Mouse (Mus musculus): ENCODE results near the gene Arpp21. TPM values are rescaled to one million over a fixed set of nuclear protein-coding genes. Genes with fewer than 3 reads are reported as not detected.

The Arpp21 gene
- polyA plus RNA-seq, 1 experiment from 2014 or later = 61.8 TPM

DNA sequence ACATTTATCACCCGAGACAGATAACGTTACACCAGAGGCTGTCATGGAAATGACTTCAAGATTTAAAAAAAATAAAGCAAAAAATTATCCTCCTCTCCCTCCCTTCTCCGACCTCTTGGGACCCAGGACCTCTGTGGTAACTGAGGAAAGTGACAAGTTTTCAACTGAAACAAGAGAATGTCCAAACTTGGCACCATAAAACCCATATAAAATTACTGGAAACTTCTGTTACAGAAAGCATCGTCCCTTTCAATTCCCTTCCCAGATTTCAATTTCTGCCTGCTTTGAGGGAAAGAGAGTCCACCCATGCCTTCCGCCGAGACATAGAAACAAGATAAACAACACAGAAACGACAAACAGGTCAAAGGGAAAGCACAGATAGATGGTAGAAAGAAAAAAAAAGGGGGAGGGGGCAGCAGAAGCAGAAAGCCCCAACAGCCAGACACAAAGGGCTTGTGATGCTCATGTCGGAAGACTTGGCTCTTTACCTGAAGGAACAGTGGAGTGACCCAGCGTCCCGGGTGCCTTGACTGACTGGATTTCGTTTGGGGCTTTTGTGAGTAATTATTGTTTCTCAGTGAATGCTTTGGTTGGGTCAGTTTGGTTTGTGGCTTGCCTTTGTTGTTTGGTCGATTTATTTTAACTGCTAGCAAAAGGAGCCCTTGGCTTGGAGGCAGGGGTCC, 1.8 kb downstream of the Arpp21 start:
- no peaks in the 10 kb centered on the region for H3K9me3 ChIP-seq (ENCODE audit: control insufficient read depth, low read length)
- WGBS = 13% methylated on average over 12 of the region's 12 CpGs
- no peaks in the 10 kb centered on the region for H3K4me1 ChIP-seq (ENCODE audit: control insufficient read depth, insufficient read depth, low read depth, low read length)
- H3K9ac ChIP-seq (ENCODE audit: low read depth, low read length) = peak overlapping the region; percentile 90
- peak overlapping the region; percentile 69 for H3K4me3 ChIP-seq (ENCODE audit: low read length)
- H3K27ac ChIP-seq (ENCODE audit: low read depth, low read length) = peak overlapping the region; percentile 96
- no peak for ATAC-seq
- no peaks in the 10 kb centered on the region for H3K27me3 ChIP-seq (replicated peaks; ENCODE audit: control insufficient read depth, insufficient read depth, low read length)
- no peaks in the 10 kb centered on the region for H3K36me3 ChIP-seq (ENCODE audit: control insufficient read depth, insufficient read depth, low read length)
- peak overlapping the region; percentile 83 for H3K4me2 ChIP-seq (ENCODE audit: low read length)

DNA sequence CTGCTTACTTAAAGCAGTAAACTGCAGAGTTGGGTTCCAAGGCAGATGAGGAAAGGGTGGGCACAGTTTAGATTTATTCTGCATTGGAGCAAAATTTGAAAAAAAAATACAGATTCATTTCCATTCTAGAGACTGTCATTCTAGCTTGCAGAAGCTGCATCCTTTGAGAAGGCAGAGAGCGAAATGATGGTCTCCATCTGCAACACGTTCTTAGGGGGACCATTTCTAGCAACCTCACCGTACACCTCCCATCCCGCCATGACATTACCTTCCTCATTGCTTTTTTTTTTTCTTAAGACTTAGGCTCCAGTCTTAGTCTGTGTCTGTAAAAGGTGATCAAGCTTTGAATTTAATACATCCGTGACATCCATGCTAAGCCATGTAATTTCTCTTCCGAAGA, 2.4 kb downstream of the Arpp21 start:
- H3K9me3 ChIP-seq (ENCODE audit: control insufficient read depth, low read length) = no peaks in the 10 kb centered on the region
- H3K9ac ChIP-seq (ENCODE audit: low read depth, low read length) = peak overlapping the region; percentile 90
- H3K4me2 ChIP-seq (ENCODE audit: low read length) = peak overlapping the region; percentile 83
- peak overlapping the region; percentile 69 for H3K4me3 ChIP-seq (ENCODE audit: low read length)
- H3K36me3 ChIP-seq (ENCODE audit: control insufficient read depth, insufficient read depth, low read length) = no peaks in the 10 kb centered on the region
- no peak for ATAC-seq
- no peaks in the 10 kb centered on the region for H3K27me3 ChIP-seq (replicated peaks; ENCODE audit: control insufficient read depth, insufficient read depth, low read length)
- no peaks in the 10 kb centered on the region for H3K4me1 ChIP-seq (ENCODE audit: control insufficient read depth, insufficient read depth, low read depth, low read length)
- peak overlapping the region; percentile 96 for H3K27ac ChIP-seq (ENCODE audit: low read depth, low read length)
- 40% methylated on average over 6 of the region's 6 CpGs for WGBS

DNA sequence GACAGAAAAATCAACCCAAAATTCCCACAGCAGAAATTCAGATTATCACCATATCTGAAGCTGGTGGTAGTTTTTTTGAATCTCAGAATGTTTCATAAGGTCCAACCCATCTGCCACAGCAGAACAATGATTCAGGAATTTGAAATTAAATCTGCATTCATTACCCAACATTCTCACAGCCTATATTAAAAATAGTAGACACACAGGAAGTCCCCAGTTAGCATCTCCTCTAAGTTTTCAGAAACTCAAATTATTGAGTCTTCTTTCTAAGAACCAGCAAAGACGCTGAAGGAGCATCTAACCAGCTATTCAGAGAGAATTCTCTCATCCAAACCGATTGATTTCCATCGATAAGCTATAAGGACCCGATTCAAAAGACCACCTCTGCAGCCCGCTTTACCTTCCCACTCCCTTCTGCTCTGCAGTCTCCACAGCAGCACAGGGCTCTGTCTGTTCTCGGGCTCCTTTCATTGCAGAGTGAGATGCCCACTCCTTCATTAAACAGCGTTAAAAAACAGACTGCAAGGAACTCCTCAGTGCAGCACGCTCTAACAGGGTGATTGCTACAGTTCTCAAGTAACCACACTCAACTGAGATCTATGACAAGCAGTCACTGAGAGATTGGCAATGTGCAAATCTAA, 3.7 kb downstream of the Arpp21 start:
- peak overlapping the region; percentile 83 for H3K4me2 ChIP-seq (ENCODE audit: low read length)
- ATAC-seq = no peak
- H3K36me3 ChIP-seq (ENCODE audit: control insufficient read depth, insufficient read depth, low read length) = no peaks in the 10 kb centered on the region
- H3K9ac ChIP-seq (ENCODE audit: low read depth, low read length) = peak overlapping the region; percentile 57
- no peaks in the 10 kb centered on the region for H3K4me1 ChIP-seq (ENCODE audit: control insufficient read depth, insufficient read depth, low read depth, low read length)
- peak overlapping the region; percentile 96 for H3K27ac ChIP-seq (ENCODE audit: low read depth, low read length)
- peak overlapping the region; percentile 69 for H3K4me3 ChIP-seq (ENCODE audit: low read length)
- 52% methylated on average over 8 of the region's 8 CpGs for WGBS
- H3K9me3 ChIP-seq (ENCODE audit: control insufficient read depth, low read length) = no peaks in the 10 kb centered on the region
- no peaks in the 10 kb centered on the region for H3K27me3 ChIP-seq (replicated peaks; ENCODE audit: control insufficient read depth, insufficient read depth, low read length)

DNA sequence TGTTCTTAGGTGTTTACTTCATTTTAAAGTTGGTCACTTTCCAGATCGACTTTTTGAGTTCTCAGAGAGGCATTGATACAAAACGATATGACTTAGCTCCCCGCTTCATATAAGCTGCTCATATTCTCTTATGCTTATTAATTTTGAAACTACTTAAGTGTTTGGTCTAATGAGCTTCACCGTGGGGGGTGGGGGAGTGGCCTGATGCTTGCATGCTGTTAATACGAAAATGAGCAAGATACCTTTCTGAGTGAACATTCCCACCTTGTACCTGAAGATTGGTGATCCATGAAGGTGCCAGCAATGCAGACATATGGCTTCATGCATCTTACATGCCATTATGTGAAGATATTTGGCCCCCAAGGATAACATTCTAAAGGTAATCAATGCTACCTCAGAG, 4.4 kb downstream of the Arpp21 start:
- WGBS = 64% methylated on average over 5 of the region's 5 CpGs
- Histone ChIP-seq H3K27ac (ENCODE audit: low read depth, low read length) (no peak overlapping the region), H3K9ac (ENCODE audit: low read depth, low read length) (no peak overlapping the region), H3K4me2 (ENCODE audit: low read length) (peak overlapping the region; percentile 83), H3K4me3 (ENCODE audit: low read length) (peak overlapping the region; percentile 69), H3K9me3 (ENCODE audit: control insufficient read depth, low read length) (no peaks in the 10 kb centered on the region), H3K4me1 (ENCODE audit: control insufficient read depth, insufficient read depth, low read depth, low read length) (no peaks in the 10 kb centered on the region), H3K36me3 (ENCODE audit: control insufficient read depth, insufficient read depth, low read length) (no peaks in the 10 kb centered on the region), H3K27me3 (replicated peaks; ENCODE audit: control insufficient read depth, insufficient read depth, low read length) (no peaks in the 10 kb centered on the region)
- ATAC-seq = no peak

DNA sequence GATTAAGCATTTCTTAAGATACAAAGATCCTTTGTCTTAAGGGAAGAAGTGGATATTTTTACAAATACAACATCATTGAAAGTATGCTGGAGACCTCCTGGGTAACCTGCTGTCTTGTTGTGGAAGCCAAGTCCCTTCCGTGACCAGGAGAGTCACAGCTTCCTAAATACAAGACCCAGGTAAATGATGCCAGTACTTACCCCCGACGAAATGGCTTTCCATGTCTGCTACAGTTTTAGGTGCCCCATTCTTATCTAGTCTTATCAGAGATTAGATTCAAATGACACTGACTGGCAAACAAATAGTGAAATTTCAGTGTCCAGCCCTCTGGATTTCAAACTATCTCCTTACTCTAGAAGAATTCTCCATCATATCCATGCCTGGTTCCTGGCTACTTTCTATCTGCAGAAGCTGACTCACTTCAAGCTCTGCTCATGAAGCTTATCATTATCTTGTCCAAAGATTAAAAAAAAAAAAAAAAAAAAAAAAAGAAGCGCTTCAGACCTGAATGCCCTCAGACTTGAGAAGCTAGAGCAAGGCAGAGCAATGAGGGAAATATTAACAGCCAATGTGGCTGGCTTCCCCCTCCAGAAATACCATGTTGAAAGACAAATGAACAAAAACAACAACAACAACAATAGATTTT, 4.9 kb downstream of the Arpp21 start:
- no peaks in the 10 kb centered on the region for H3K4me1 ChIP-seq (ENCODE audit: control insufficient read depth, insufficient read depth, low read depth, low read length)
- peak overlapping the region; percentile 69 for H3K4me3 ChIP-seq (ENCODE audit: low read length)
- no peaks in the 10 kb centered on the region for H3K9me3 ChIP-seq (ENCODE audit: control insufficient read depth, low read length)
- WGBS = 80% methylated on average over 4 of the region's 4 CpGs
- peak overlapping the region; percentile 83 for H3K4me2 ChIP-seq (ENCODE audit: low read length)
- no peaks in the 10 kb centered on the region for H3K27me3 ChIP-seq (replicated peaks; ENCODE audit: control insufficient read depth, insufficient read depth, low read length)
- H3K9ac ChIP-seq (ENCODE audit: low read depth, low read length) = peak overlapping the region; percentile 38
- ATAC-seq = no peak
- H3K27ac ChIP-seq (ENCODE audit: low read depth, low read length) = no peak overlapping the region
- H3K36me3 ChIP-seq (ENCODE audit: control insufficient read depth, insufficient read depth, low read length) = no peaks in the 10 kb centered on the region

DNA sequence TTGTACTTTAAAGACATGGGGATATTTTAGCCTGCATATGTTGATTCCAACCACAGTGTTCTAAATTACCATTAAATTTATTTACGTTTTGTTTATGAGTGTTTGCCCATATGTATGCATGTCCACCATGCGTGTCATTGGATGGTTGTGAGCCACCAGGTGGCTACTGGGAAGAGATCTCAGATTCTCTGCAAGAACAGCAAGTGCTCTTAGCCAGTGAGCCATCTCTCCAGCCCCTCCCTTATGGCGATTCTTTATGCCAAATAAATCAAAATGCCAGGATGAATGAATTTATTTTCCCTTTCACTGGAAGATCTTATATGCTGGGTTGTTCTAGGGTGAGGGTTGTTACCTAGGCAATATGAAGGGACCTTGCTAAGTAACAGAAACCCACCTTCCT, 7.3 kb downstream of the Arpp21 start:
- H3K27me3 ChIP-seq (replicated peaks; ENCODE audit: control insufficient read depth, insufficient read depth, low read length) = no peaks in the 10 kb centered on the region
- H3K9me3 ChIP-seq (ENCODE audit: control insufficient read depth, low read length) = no peaks in the 10 kb centered on the region
- no peaks in the 10 kb centered on the region for H3K4me1 ChIP-seq (ENCODE audit: control insufficient read depth, insufficient read depth, low read depth, low read length)
- H3K27ac ChIP-seq (ENCODE audit: low read depth, low read length) = no peak overlapping the region
- no peak for ATAC-seq
- no peaks in the 10 kb centered on the region for H3K36me3 ChIP-seq (ENCODE audit: control insufficient read depth, insufficient read depth, low read length)
- peak overlapping the region; percentile 37 for H3K4me2 ChIP-seq (ENCODE audit: low read length)
- peak overlapping the region; percentile 11; the same call in 1 of the 2 replicates for H3K4me3 ChIP-seq (ENCODE audit: low read length)
- WGBS = 71% methylated on average over 3 of the region's 3 CpGs
- no peak overlapping the region for H3K9ac ChIP-seq (ENCODE audit: low read depth, low read length)

DNA sequence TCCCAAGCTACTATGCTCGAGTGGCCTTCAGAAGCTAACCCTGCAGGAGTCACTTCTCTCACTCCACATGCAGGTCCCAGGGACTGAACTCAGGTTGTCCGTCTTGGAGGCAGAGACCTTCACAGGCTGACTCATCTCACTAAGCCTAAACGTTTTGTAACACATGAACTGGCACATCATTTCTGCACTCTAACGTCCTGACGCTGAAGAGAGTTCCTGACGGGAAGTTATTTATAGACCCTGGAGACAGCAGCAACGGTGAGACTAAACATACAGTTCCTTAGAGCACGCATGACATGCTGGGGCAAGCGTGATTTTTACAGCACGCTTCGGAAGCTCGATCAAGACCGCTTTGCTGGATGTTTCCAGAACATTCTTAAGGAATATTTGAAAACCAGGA, 8.6 kb downstream of the Arpp21 start:
- 66% methylated on average over 13 of the region's 13 CpGs for WGBS
- H3K4me2 ChIP-seq (ENCODE audit: low read length) = peak overlapping the region; percentile 33

DNA sequence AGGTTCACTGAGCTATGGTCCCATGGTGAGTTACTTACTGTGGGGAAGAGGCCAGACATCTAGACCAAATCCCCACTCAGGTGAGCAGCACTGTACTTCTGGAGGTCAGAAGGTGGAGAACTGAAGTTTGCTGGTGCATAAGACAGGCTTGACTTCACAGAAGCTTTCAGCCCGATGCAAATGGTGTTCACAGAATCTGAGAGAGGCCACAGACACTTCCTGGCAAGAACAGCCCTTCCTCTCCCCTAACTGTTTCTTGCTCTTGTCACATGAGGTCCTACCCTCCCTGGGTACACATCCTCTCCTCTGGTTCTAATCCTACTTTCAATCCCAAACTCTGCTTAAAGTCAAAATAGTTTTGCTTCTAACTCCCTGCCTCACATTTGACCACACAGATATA, 9.2 kb downstream of the Arpp21 start:
- Histone ChIP-seq H3K27ac (ENCODE audit: low read depth, low read length) (no peak overlapping the region), H3K9ac (ENCODE audit: low read depth, low read length) (no peak overlapping the region), H3K4me2 (ENCODE audit: low read length) (peak overlapping the region; percentile 13), H3K9me3 (ENCODE audit: control insufficient read depth, low read length) (no peaks in the 10 kb centered on the region), H3K36me3 (ENCODE audit: control insufficient read depth, insufficient read depth, low read length) (no peaks in the 10 kb centered on the region), H3K4me3 (ENCODE audit: low read length) (no peak overlapping the region), H3K27me3 (replicated peaks; ENCODE audit: control insufficient read depth, insufficient read depth, low read length) (no peaks in the 10 kb centered on the region), H3K4me1 (ENCODE audit: control insufficient read depth, insufficient read depth, low read depth, low read length) (no peaks in the 10 kb centered on the region; the same call in 1 of the 2 replicates)
- no peak for ATAC-seq
- WGBS = 50% methylated on average over 1 of the region's 1 CpGs

More for the DNA sequence above, 8.6 kb downstream of the Arpp21 start:
- Histone ChIP-seq H3K9ac (ENCODE audit: low read depth, low read length) (no peak overlapping the region), H3K27ac (ENCODE audit: low read depth, low read length) (no peak overlapping the region), H3K36me3 (ENCODE audit: control insufficient read depth, insufficient read depth, low read length) (no peaks in the 10 kb centered on the region), H3K9me3 (ENCODE audit: control insufficient read depth, low read length) (no peaks in the 10 kb centered on the region), H3K4me3 (ENCODE audit: low read length) (no peak overlapping the region; the same call in 1 of the 2 replicates), H3K27me3 (replicated peaks; ENCODE audit: control insufficient read depth, insufficient read depth, low read length) (no peaks in the 10 kb centered on the region), H3K4me1 (ENCODE audit: control insufficient read depth, insufficient read depth, low read depth, low read length) (no peaks in the 10 kb centered on the region)
- ATAC-seq = no peak

DNA sequence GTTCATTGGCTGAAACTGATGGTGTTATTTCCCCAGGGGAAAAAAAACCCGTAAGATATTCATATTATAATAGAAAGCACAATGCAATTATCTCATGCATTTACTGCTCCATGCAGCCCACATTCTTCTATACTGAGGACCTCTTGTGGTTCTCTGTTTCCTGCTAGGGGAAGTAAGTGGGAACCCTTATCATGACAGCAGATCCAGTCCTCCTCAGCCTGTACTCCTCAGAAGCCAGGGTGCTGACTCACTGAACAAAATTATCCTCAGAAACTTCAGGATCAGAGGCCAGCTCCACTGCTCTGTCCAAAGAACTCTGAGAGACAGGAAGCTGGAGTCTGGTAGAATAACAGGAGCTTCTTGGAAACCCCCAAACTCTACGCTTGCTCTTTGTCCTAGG, 10.7 kb downstream of the Arpp21 start:
- no peaks in the 10 kb centered on the region for H3K36me3 ChIP-seq (ENCODE audit: control insufficient read depth, insufficient read depth, low read length)
- no peak for ATAC-seq

More for the DNA sequence above, 10.7 kb downstream of the Arpp21 start:
- Histone ChIP-seq H3K4me3 (ENCODE audit: low read length) (no peak overlapping the region), H3K4me1 (ENCODE audit: control insufficient read depth, insufficient read depth, low read depth, low read length) (no peaks in the 10 kb centered on the region; the same call in 1 of the 2 replicates), H3K27ac (ENCODE audit: low read depth, low read length) (no peak overlapping the region), H3K27me3 (replicated peaks; ENCODE audit: control insufficient read depth, insufficient read depth, low read length) (no peaks in the 10 kb centered on the region), H3K9ac (ENCODE audit: low read depth, low read length) (no peak overlapping the region), H3K4me2 (ENCODE audit: low read length) (no peak overlapping the region), H3K9me3 (ENCODE audit: control insufficient read depth, low read length) (no peaks in the 10 kb centered on the region)
- 63% methylated on average over 2 of the region's 2 CpGs for WGBS

Measured in hindbrain, embryonic 16.5 days (tissue).